Mouse (Mus musculus): ENCODE data around the gene Dcaf10.
"Not testable (repeated sequence)": the region's sequence is repeated elsewhere in the genome, so short reads cannot be mapped to it uniquely, and the experiment has no call there.

Gene Dcaf10

DNA sequence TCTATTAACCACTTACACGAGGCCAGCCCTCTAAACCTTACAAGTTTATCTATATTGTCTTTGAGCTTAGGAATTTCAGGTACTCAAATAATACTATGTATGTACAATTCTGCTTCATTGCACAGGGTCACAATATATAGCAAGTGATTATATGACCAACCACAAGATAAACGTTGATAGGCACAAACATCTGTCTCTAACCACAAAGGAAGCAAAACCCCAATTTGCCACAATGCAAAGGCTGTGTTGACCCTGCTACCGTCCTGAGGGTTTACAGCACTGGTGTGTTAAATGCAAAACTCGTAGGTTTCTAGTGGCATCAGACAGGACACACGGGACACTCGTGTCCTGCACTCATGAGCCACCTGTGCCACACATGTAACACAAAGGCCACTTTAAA, 54.3 kb downstream of the Dcaf10 start:
- not testable (repeated sequence) for DNase-seq

DNA sequence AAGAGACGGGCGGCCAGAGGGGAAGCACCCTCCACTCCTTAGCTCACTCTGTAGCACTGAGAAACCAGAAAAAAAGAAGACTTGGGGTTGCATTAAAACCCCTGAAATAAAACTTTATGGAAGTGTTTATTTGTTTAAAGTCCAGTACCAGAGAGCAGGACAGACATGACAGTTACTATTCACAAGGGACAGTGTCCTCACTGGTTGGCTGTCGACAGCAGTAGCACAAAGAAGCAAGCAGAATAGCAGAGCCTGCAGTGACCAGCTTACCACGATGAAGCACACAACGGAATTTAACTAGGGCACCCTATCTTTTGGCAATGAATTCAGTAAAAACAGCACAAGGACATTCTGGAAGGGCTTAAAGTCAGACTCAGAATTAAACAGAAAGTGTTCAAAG, 56.4 kb downstream of the Dcaf10 start:
- not testable (repeated sequence) for DNase-seq

GRCm38 (mm10) chr4:45399421-45400210, 57.7 kb downstream of the Dcaf10 start:
- no peak for DNase-seq

DNA sequence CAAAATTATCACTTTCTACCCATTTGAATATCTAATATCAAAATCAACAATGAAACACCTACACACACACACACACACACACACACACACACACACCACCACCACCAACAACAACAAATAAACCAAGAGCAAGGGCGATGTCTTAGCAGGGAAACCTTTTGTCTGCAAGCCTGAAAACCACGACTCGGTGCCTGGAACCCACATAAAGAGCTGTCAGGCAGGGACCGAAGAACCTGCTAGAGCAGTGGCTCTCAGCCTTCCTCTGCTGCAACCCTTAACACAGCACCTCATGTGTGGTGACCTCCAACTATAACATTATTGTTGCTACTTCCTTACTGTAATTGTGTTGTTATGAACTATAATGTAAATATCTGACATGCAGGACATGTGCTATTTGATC, 60.4 kb downstream of the Dcaf10 start:
- no peak for DNase-seq

- DNase-seq = no peak
These were observed 61.1 kb downstream of the Dcaf10 start for GRCm38 (mm10) chr4:45402878-45403498.

GRCm38 (mm10) chr4:45403499-45403878, 61.6 kb downstream of the Dcaf10 start:
- DNase-seq = no peak

- DNase-seq = no peak
These were observed 62.2 kb downstream of the Dcaf10 start for GRCm38 (mm10) chr4:45404086-45404485.

DNA sequence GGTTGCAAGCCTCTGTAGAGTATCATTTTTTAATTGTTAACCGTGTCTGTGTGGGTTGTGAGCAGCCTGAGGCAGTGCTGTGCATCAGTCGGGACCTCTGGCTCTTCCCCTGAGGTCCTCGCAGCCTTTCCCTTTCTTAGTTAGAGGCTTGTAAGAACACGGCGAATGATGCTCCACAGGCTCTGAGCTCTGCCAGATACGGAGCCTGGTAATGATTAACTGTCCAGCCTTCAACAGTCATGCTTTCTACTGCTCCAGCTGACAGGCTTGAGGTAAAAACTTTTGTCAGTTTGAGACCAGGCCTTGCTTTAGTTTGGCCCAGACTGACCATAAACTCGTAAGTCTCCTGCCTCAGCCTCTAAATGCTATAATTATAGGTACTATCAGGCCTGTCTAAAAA, 63.4 kb downstream of the Dcaf10 start:
- no peak for DNase-seq

DNA sequence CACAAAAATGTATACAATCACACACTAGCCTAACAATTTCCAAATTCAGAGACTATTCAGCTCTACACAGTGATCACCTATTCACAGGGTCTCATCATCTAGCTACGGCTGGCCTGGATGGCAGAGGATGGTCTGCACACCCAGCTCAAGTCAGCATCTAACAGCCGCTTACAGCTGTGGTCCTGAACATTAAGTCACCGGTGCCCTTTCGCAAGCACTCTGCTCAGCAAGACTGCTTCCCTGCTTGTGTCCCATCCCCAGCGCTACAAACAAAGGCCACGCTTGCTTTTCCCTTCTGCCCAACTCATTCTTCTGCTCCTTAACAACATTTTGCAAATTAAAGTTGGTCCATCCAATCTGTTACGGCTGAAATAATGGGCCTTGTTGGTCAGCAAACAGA, 64.5 kb downstream of the Dcaf10 start:
- no peak for DNase-seq

DNA sequence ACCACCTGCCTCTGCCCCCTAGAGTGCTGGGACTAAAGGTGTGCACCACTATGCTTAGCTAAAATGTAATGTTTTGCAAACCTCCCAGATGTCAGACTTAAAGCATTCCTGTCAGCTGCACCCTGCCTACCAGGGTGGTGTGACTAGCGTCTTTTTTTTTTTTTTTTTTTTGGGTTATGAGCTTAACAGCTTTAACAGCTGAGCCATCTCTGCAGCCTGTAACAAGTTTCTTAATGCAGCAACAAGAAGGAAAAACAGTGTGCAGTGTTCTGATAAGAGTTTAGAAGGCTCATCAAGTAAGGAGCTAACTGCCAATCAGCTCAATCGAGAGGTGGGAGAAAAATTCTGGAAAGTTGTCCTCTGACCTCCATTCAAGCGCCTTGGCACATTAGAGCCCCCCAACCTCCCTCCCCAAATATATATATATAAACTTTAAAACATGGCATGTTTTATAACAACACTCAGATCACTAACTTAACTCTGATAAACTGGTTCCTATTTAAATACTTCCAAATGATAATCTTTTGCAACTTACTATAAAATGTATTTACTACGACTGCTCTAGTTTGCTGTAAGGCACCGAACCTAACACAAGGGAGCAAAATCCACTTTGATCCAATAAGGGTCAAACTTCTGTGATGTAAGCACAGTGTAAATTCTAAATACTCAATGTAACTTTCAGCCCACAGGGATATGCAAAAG, 65.3 kb downstream of the Dcaf10 start:
- no peak for DNase-seq

DNA sequence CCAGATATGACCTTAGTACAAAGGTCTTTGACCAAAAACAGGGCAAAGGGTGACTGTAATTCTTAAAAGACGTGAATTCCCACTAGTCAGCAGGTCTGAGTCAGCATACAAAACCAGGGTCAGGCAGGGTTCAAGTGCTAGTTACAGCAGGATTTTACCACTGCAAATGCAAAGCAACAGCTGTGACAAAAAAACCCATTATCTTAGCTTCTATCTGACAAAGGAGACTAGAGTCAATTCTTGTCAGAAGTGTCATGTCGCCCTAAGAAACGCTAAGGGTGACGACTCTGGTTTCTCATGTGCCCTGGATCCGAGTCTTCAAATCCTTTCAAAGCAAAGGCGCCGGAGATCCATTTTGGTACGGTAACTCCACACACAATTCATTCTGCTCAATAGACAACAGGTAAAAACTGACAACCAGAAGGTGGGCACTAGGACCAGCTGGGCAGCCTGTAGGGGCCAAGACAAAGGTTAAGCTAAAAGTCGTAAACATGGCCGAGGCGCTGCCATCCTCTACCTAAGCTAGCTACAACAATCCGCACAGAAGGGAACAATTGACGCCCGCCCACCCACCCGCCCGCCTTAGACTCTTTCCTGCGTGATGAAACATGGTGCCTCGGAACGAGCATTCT, 65.9 kb downstream of the Dcaf10 start:
- DNase-seq = no peak

DNA sequence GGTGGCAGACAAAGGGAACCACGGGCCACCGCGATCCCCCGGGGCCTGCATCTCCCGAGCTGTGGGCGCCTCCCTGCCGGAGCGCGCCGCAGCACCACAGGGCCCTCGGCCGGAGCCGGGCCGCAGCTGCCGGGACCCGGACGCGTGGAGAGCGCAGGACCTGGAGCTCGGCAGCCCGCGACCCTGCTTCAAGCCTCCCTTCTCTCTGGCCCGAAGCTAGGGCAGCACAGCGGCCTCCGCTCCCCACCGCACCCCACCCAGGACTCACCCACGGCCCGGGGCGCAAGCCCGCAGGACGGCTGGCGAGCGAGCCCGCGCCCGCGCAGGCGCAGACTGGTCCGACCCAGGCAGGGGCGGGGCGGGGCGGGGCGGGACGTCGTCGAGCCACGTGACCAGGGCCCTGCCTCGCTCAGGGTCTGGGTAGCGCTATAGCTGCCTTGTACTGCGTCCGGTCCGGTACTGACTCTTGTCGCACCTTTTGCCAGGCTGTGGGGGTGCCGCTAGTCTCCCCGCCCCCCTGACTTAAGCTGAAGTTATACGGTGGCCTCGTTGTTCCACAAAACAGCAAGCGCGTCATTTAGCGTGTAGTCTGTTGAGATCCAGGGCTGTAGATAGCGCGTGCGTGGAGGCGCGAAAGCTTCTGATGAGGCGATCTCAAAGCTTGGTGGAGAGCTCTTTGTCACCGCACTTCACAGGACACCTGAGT, 66.7 kb downstream of the Dcaf10 start, which contains the start of gene Slc25a51:
Gene Slc25a51 (minus strand): TSS at position 340 of the 706 bp plus-strand sequence.
- DNase-seq = peak; percentile 75 to 85

DNA sequence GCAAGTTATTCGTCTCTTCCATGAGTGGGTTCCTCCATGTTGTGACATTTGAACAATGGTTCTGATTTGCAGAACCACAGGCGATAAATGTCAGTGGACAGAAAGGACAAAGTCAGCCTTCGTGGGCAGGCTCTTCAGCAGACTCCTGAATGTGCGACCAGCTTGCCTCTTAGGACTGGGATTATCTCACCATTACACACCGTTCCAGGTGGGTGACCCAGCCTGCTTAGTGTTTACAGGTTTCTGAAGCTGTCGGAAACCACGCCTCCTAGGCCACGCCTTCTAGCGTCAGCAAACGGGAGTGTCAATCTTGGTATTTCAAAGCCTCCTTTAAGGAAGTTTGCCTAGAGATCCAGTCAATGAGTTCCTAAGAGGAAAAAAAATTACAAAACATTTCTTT, 67.4 kb downstream of the Dcaf10 start:
- peak; percentile 74 to 84 for DNase-seq

DNA sequence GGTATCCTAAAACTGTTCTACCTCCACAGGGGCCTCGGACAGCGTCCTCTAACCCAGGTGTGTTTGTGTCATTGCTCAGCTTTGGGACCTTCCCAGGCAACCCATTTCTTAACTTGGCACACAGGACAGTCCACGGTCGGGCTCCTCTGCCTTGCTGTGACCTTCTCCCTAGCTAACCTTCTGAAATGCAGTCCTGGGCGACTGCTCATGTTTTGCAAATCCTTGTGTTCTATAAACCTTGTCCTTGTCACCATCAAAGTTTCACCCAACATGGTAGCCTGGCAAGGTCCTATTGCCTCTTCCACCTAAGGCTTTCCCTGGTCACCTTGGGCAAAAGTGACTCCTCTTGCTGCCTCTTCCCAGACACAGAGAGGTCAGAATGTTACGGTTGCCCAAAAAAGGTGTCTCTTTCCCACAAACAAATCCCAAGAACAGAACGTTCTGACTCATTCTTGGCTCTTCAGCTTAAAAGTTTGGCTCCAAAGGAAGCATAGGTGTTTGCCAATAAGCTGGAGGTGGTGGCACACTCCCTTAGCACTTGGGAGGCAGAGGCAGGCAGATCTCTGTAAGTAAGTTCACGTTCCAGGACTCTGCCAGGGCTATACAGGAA, 69.4 kb downstream of the Dcaf10 start:
- DNase-seq = no peak

DNA sequence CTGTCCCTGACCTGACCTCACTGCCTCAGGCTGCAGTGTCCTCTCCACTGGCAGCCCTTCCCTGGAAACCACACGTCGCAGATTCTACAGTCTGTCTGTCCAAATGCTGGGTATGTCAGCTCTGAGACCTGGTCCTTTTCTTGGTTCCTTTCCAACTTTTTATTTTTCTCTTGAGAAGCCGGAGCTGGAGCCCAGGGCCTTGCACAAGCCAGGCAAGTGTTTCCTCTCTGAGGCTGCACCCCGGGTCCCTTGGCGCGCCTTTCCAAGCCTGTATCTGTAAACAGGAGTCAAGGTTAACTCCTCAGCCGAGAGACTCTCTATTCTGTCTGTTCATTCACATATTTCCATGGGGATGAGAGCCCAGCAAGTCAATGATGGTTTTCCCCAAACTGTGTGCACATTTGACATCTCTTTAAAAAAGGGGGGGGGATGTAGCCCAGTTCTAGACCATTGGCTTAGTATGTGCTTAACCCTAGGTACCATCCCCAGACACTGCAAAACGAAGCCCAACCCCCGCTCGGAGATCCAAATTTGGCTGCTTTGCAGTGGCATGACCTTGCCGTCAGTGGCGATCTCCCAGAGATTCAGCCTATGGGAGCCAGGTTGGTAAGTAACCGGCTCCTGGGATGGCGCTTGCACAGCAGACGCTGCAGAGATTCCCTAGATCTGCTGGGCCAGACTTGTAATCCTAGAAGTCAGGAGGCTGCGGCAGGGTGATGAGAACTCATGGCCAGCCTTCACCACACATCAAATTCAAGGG, 70.7 kb downstream of the Dcaf10 start:
- no peak for DNase-seq

DNA sequence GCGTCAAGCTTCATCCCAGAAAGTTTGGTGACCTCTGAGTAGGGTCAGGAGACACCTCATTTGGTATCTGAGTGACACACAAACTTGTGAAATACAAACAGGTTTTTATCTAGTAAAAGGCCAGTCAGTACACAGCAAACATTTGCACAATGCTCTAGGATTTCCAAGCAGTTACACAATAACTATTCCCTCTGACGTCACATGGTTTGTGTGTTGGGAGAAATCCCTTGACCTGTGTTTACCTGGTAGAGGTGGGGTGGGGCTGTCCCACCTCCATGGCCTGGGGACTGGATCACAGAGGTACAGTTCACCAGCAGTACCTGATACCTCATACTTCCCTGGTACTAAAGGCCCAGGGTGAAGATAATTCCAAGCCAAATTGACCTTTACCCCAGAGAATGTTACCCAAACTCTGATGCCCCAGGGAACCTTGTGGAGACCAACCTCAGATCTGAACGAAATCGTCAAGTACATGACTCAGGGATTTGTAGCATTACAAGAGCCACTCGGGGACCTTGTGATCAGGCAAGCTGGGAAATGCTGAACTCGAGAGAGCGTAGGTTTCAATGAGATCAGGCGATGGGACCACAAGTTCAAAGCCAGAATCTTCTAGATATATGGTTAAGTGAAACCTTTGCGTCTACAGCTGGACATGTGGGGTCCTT, 71.9 kb downstream of the Dcaf10 start:
- DNase-seq = no peak

DNA sequence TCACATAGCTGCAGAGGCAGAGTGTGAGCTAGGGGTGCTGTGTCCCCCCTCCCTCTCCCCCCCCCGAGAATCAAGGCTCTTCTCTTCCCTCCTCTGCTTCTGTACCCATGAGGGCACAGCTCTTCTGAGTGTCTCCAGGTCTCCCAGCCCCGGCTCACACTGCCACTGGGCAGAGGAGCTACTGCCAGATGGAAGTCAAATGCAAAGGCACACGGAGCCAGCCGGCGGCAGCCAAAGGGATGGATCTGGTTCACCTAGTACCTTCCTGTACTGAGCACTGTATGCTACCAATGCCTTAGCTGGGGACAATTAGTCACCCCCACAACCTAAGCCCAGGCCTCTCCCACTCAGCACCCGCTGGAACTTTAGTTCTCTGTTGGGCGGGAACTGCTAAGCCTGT, 74.4 kb downstream of the Dcaf10 start:
- DNase-seq = no peak

DNA sequence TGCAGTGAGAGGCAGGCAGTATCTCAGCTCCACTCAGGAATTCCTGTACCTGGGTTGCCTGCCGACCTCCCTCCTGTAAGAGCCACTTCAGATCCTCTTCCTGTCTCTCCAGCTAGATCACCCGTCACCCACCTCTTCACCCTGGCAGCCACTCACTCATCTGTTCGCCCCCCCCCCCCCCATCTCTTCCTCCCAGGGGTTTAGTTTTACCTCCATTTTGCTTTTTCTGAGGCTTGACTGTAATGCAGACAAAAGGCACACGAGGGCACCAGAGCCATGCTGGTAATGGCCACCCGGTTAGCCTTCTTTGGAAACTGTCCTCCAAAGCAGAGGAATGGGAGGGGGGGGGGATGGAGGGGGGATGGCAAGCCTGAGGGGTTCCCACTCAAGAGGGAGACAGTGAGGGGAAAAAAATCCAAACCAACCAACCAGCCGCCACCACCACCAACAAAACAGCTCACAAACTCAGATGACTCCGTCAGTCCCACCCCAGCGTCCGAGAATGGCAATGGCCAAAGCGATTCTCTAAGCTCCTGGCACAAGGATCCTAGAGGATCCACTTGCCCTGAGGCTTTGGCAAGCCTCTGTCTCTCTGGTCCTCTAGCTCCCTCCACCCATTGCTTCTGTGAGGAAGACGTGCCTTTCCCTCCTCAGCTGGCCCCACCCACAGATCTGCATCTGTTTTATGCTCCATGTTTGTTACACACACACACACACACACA, 76.5 kb downstream of the Dcaf10 start:
- peak; percentile 19 to 52 for DNase-seq

- DNase-seq = no peak
These were observed 77.2 kb downstream of the Dcaf10 start for GRCm38 (mm10) chr4:45419051-45419450.

DNA sequence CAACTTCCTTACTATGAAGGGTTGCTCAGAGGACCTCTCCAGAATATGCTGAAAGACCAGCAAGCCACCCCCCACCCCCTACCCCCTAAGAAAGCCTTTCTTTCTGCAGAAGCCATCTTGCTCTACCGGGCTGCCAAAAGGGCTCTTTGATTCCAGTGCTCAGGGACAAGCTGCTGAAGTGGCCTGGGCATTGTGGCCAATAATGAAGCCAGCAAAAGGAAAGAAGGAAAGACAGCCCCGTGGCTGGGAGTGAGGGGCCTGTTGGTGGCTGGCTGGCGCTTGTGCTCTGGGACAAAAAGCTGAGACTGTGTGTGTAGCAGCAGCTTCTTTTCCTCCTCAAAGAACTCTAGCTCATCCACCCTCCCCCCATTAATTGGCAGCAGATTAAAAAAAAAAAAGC, 78.8 kb downstream of the Dcaf10 start:
- no peak for DNase-seq

All from thymus, adult 18-20 months (tissue).